Mouse (Mus musculus) liver, embryonic 12.5 days (tissue): ENCODE measurements around the gene Dnajc28. TPM values are rescaled to one million over a fixed set of nuclear protein-coding genes. Genes with fewer than 3 reads are reported as not detected.
A peak's percentile ranks its signal among the peaks of the same experiment; 100 is the strongest.

Experiments used
- ATAC-seq: fragments of 200-750 bp; cut with Nextera tagmentation; 2 replicates; pipeline ENCODE4 v1.8.0; 2017; ENCODE audit warnings: moderate number of reproducible peaks, mild to moderate bottlenecking, moderate library complexity
- H3K27ac ChIP-seq: fragments of 300-500 bp; sonication (generic); 2 replicates; pipeline ENCODE4 v1.5.1; 2016; ENCODE audit warnings: mild to moderate bottlenecking
- H3K27me3 ChIP-seq: fragments of 300-500 bp; sonication (generic); replicated peaks from 2 replicates; pipeline ENCODE4 v1.6.1; 2016; ENCODE audit warnings: mild to moderate bottlenecking, moderate library complexity
- H3K36me3 ChIP-seq: fragments of 300-500 bp; sonication (generic); 2 replicates; pipeline ENCODE4 v1.6.1; 2016; ENCODE audit warnings: mild to moderate bottlenecking, moderate library complexity
- H3K4me1 ChIP-seq: fragments of 300-500 bp; sonication (generic); 2 replicates; pipeline ENCODE4 v1.6.1; 2016
- H3K4me2 ChIP-seq: fragments of 300-500 bp; sonication (generic); 2 replicates; pipeline ENCODE4 v1.6.1; 2016; ENCODE audit warnings: mild to moderate bottlenecking, moderate library complexity
- H3K4me3 ChIP-seq: fragments of 300-500 bp; sonication (generic); 2 replicates; pipeline ENCODE4 v1.5.1; 2016; ENCODE audit warnings: mild to moderate bottlenecking, moderate library complexity
- H3K9ac ChIP-seq: fragments of 300-500 bp; sonication (generic); 2 replicates; pipeline ENCODE4 v1.6.1; 2016; ENCODE audit warnings: mild to moderate bottlenecking, moderate library complexity
- H3K9me3 ChIP-seq: fragments of 300-500 bp; sonication (generic); replicated peaks from 2 replicates; pipeline ENCODE4 v1.6.1; 2016; ENCODE audit warnings: mild to moderate bottlenecking, moderate library complexity
- WGBS: fragments of 180-500 bp; shearing (Covaris S2); methylation state at CpG from one replicate; pipeline ENCODE4 v1.1.7; 2016; ENCODE audit not compliant: insufficient replicate concordance; 5-methylcytosine and 5-hydroxymethylcytosine counted together
- polyA plus RNA-seq: library from polyadenylated mRNA; unstranded; fragments of >200 nt; fragmentation: Nextera tagmentation; extraction: Ambion mirVana; gene quantifications from 2 replicates; pipeline ENCODE4 v1.2.1, GENCODE M21; 2016

Gene Dnajc28
- polyA plus RNA-seq, 1 experiment from 2014 or later: 1.8 TPM

DNA sequence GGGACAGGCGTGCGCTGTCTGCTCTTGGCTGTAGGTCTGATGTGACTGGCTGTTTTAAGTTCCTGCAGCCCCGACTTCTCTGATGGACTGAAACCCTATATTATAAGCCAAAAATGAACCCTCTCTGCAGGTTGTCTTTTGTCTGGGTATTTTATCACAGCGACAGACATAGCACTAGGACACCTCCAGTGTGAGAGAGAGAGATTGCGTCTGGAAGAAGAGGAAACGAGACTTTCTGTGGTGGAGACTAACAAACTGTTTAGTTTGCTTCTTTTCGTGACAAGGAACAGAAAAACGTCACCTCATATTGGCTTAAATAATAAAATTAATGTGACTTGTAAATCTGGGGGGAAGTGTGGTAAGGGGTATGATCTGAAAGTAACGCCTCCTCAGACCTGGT, 17.1 kb downstream of the Dnajc28 start:
- Histone ChIP-seq H3K4me2 (no peak overlapping the region), H3K27me3 (peaks cover 42% of the 10 kb centered on the region), H3K4me1 (peaks cover 13% of the 10 kb centered on the region), H3K9me3 (no peaks in the 10 kb centered on the region), H3K4me3 (no peak overlapping the region), H3K36me3 (no peaks in the 10 kb centered on the region), H3K9ac (no peak overlapping the region), H3K27ac (no peak overlapping the region)
- WGBS: 58% methylated on average over 9 of the region's 9 CpGs
- no peak for ATAC-seq

DNA sequence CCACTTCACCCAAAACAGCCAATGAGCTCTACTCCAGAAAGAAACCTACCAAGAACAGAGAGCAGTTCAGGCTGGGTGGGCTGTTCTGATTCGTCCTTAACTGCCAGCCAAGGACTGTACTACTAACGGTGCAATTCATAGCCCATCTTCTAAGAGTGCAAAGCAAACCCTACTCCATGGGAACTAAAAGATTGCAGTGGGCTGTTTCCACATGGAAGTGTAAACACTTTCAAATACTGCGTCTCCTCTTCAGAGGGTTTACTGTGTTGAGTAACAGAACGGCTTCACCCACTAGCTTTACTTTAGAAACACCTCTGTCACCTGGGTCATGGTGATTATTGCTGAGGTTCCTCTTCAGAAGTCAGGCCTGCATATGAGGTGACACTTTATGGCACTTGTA, 17.7 kb downstream of the Dnajc28 start:
- Histone ChIP-seq H3K36me3 (no peaks in the 10 kb centered on the region), H3K27me3 (peaks cover 44% of the 10 kb centered on the region), H3K4me1 (peaks cover 19% of the 10 kb centered on the region), H3K9ac (no peak overlapping the region), H3K4me2 (no peak overlapping the region), H3K9me3 (no peaks in the 10 kb centered on the region), H3K27ac (no peak overlapping the region), H3K4me3 (no peak overlapping the region)
- ATAC-seq: no peak
- WGBS: 72% methylated on average over 4 of the region's 4 CpGs

DNA sequence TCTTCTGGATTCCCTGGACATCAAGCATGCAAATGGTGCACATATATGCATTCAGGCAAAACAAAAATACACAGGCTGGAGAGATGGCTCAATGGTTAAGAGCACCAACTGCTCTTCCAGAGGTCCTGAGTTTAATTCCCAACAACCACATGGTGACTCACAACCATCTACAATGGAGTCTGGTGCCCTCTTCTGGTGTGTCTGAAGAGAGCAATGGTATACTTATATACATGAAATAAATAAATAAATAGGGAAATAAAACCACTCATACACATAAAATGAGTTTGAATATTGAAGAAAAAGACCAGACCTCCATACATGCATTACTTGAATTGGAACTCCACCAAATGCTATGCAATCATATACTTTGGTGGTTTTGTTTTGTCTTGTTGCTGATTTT, 19.6 kb downstream of the Dnajc28 start:
- Histone ChIP-seq H3K27ac (no peak overlapping the region), H3K4me3 (no peak overlapping the region), H3K9ac (no peak overlapping the region), H3K36me3 (no peaks in the 10 kb centered on the region), H3K27me3 (peaks cover 46% of the 10 kb centered on the region), H3K9me3 (no peaks in the 10 kb centered on the region), H3K4me1 (peaks cover 25% of the 10 kb centered on the region), H3K4me2 (no peak overlapping the region)
- ATAC-seq: no peak

DNA sequence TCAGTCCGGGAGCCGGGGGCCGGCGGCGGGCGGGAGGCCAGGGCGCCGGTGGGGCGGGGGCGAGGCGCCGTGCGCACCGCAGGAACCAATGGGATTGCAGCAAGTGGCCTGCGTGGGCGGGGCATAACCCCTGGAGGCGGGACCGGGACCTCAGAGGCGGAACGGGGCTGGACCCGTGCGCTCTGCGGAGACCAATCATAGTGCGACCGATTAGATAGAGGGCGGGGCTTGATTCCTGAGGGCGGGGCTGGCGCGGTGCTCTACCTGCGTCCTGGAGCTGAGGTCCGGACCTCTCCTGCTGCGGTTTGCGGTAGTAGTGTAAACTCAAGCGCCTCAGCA, 21.2 kb downstream of the Dnajc28 start, which contains the start of gene Tmem50b:
Gene Tmem50b (minus strand): TSS at position 129 of the 339 bp plus-strand sequence.
- Histone ChIP-seq H3K27me3 (peaks cover 51% of the 10 kb centered on the region), H3K27ac (peak within 1 kb of the TSS; percentile 32; the same call in 1 of the 2 replicates), H3K9me3 (no peaks in the 10 kb centered on the region), H3K9ac (peak within 1 kb of the TSS; percentile 79), H3K36me3 (no peaks in the 10 kb centered on the region), H3K4me2 (peak within 1 kb of the TSS; percentile 100), H3K4me3 (peak within 1 kb of the TSS; percentile 76), H3K4me1 (peaks cover 31% of the 10 kb centered on the region)
- under 1% methylated on average over 34 of the region's 34 CpGs for WGBS
- ATAC-seq: peak; percentile 98

DNA sequence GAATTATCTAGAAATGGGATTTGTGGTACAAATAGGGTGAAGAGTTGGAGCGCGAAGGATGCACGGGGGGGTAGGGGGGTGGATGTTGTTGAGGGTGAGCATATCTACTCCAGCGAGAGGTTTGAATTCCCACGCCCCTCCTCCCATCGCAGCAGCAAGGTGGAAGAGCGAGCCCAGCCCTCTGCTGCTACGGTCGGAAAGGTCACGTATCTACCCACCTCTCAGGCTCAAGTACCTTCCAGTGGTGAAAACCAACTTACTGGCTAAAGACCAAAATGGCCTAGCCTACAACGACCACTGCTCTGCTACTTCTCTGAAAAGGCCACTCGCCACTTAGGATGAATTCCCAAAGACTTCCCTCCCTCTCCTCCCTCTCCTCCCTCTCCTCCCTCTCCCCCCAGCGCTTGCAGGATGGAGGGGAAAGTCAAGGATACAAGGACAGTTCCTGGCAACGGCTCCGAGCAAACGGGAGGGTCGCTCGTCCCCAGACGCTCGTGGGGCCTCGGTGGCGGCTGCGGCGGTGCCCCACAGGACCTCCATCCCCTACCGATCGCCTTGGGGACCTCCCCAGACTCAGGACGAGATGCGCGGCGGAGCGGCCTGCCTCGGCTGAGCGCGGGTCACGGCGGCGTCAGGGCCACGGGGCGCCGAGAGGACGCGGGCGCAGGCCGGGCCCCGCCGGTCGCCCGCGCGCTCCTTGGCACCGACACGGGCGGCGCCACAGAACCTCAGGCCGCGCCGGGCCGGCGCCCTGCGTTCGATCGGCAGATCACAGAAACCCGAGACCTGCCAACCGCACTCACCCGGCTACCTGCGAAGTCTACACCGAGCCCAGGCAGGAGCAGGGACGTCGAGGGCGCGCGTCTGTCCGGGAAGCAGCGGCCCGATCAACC, 21.8 kb downstream of the Dnajc28 start:
- Histone ChIP-seq H3K9ac (peak overlapping the region; percentile 79), H3K4me3 (peak overlapping the region; percentile 76), H3K4me1 (peaks cover 36% of the 10 kb centered on the region), H3K9me3 (no peaks in the 10 kb centered on the region), H3K27me3 (peaks cover 49% of the 10 kb centered on the region), H3K27ac (peak overlapping the region; percentile 32; the same call in 1 of the 2 replicates), H3K36me3 (no peaks in the 10 kb centered on the region), H3K4me2 (peak overlapping the region; percentile 100)
- peak; percentile 68 for ATAC-seq
- WGBS: under 1% methylated on average over 62 of the region's 75 CpGs

DNA sequence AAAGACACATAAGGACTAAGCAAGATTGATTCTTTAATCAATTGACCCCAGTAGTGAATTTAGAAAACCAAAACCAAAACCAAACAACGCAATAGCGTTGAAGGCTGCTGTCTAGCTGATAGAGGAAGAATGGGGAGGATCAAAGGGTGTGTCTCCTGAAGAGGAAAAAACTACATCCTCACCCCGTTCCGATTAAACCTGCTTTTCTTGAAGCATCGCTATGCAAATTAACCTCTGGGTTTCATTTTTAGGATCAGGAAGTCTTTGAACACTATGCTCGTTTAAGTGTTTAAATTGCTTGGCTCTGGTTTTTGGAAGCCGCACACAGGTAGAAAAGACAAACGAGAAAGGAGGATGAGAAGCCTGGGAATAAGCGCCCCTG, 22.4 kb downstream of the Dnajc28 start:
- Histone ChIP-seq H3K36me3 (no peaks in the 10 kb centered on the region), H3K27me3 (peaks cover 45% of the 10 kb centered on the region), H3K27ac (no peak overlapping the region), H3K9ac (peak overlapping the region; percentile 79; the same call in 1 of the 2 replicates), H3K4me3 (peak overlapping the region; percentile 76), H3K4me1 (peaks cover 36% of the 10 kb centered on the region), H3K4me2 (peak overlapping the region; percentile 100), H3K9me3 (no peaks in the 10 kb centered on the region)
- 9% methylated on average over 9 of the region's 9 CpGs for WGBS
- no peak for ATAC-seq

DNA sequence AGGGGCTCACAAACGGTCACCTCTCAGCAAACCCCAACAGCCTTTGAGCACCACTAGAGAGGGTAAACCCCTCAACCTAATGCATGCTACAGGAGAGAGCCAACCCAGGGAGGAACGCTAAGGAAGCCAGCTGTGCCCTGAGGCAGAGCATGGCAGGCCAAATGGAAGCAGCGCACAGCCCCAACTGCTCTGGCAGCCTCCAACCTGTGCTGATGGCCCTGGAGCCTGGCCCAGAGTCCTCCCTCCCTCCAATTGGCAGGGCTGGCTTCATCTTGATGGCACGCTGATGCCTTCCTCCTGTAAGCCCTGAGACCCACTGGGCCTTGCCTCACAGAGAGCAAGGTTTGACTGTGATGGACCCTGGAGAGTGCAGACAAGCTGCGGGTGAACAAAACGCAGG, 23.8 kb downstream of the Dnajc28 start:
- no peak overlapping the region for H3K27ac ChIP-seq
- no peak overlapping the region for H3K4me3 ChIP-seq
- peaks cover 36% of the 10 kb centered on the region for H3K4me1 ChIP-seq
- no peak overlapping the region for H3K4me2 ChIP-seq
- H3K36me3 ChIP-seq: no peaks in the 10 kb centered on the region
- no peaks in the 10 kb centered on the region for H3K9me3 ChIP-seq
- H3K9ac ChIP-seq: no peak overlapping the region
- peaks cover 42% of the 10 kb centered on the region for H3K27me3 ChIP-seq
- ATAC-seq: no peak
- 74% methylated on average over 6 of the region's 6 CpGs for WGBS

DNA sequence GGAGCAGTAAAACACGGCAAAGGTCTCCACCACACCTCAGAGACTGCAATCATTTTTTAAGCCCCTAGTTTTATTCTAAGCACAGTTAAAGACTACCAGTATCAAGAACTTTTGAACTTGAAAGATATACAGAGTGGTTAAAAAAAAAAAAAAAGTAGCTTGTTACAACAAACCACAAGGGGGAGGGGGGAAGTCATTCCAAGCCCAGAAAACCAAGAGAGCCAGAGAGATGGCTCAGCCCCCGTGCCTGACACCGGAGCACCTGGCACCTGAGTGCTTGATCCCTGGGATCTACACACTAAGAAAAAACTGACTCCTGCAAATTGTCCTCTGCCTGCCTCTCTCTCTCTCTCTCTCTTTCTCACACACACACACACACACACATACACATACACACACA, 25.6 kb downstream of the Dnajc28 start:
- H3K27ac ChIP-seq: no peak overlapping the region
- peaks cover 35% of the 10 kb centered on the region for H3K4me1 ChIP-seq
- H3K9ac ChIP-seq: no peak overlapping the region
- H3K4me3 ChIP-seq: no peak overlapping the region
- H3K36me3 ChIP-seq: no peaks in the 10 kb centered on the region
- peaks cover 28% of the 10 kb centered on the region for H3K27me3 ChIP-seq
- no peaks in the 10 kb centered on the region for H3K9me3 ChIP-seq
- WGBS: 71% methylated on average over 3 of the region's 3 CpGs
- no peak overlapping the region for H3K4me2 ChIP-seq
- ATAC-seq: no peak

DNA sequence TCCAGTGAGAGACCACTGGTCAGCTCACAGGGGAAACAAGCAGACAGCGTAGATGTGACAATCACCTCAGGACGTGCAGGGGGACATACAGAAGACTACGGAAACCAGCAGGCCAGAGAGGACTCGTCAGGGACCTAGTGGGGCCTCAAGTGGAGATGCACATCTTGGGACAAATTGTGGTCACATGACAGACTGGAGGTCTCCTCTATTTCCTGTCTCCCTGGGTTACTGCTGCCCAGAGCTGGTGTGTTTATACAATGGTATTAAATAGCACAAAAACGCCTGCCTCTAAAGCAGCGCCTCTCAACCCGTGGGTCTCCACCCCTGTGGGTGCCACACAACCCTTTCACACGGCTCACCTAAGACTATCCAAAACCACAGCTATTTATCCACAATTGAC, 26.7 kb downstream of the Dnajc28 start:
- Histone ChIP-seq H3K4me1 (peaks cover 34% of the 10 kb centered on the region), H3K4me2 (no peak overlapping the region), H3K9me3 (no peaks in the 10 kb centered on the region), H3K27me3 (peaks cover 24% of the 10 kb centered on the region), H3K36me3 (no peaks in the 10 kb centered on the region), H3K4me3 (no peak overlapping the region), H3K9ac (no peak overlapping the region), H3K27ac (no peak overlapping the region)
- no peak for ATAC-seq
- 46% methylated on average over 8 of the region's 8 CpGs for WGBS

DNA sequence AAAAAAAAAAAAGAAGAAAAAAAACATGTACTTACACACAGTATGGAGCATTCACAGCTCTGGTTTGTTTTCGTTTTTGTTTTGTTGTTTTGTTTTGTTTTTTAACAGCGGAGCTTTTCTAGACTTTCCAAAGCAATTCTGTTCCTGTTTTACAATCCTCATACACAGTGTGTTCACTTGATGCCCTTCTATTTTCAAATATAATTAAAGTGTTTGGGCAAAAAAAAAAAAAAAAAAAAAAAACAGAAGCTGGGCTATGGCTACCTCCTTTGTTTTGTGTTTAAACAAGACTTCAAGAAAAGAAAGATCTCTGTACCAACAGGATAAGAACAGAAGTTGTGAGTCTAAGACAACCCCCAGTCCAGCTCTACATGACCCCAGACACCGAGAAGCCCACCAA, 30.1 kb downstream of the Dnajc28 start:
- Histone ChIP-seq H3K9me3 (no peaks in the 10 kb centered on the region), H3K27ac (no peak overlapping the region), H3K4me2 (no peak overlapping the region), H3K4me3 (no peak overlapping the region), H3K36me3 (no peaks in the 10 kb centered on the region), H3K4me1 (peaks cover 11% of the 10 kb centered on the region), H3K9ac (no peak overlapping the region), H3K27me3 (peaks cover 10% of the 10 kb centered on the region)
- no peak for ATAC-seq
- whole genome bisulfite sequencing: 68% methylated on average over 3 of the region's 3 CpGs

DNA sequence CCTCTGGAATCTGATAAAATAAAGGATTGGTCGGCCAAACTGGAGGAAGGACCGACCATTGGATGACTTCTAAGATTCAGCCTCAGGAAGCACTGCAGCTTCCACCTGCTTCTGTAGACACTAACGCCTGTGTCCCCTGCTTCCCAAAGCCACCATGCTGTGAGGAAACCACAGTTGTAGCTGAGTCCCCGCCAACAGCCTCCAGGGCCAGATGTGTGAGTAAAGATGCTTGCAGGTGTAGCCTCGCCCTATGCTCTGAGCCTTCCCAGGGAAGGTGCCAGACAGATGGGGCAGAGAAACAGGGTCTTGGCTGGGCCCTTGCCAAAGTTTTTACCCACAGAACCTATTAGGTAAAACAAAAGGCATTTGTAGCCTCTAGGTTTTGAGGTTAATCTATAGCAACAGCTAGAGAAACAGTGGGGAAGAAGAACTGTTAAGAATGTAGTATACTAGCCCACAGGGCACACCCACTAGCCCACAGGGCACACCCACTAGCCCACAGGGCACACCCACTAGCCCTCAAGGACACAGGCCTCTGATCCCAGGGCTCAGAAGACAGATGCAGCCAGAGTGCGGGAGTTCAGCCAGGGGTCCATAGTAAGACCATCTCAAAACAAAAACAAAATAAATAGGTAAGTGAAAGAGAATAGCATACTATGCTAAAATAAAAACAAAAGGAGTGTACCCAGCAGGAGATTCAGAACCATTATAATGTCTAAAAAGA, 30.9 kb downstream of the Dnajc28 start:
- peaks cover 8% of the 10 kb centered on the region for H3K27me3 ChIP-seq
- H3K4me1 ChIP-seq: peaks cover 11% of the 10 kb centered on the region
- no peak for ATAC-seq
- 54% methylated on average over 6 of the region's 6 CpGs for WGBS
- H3K4me2 ChIP-seq: no peak overlapping the region
- H3K9ac ChIP-seq: no peak overlapping the region
- H3K27ac ChIP-seq: no peak overlapping the region
- no peaks in the 10 kb centered on the region for H3K9me3 ChIP-seq
- no peak overlapping the region for H3K4me3 ChIP-seq
- H3K36me3 ChIP-seq: no peaks in the 10 kb centered on the region

DNA sequence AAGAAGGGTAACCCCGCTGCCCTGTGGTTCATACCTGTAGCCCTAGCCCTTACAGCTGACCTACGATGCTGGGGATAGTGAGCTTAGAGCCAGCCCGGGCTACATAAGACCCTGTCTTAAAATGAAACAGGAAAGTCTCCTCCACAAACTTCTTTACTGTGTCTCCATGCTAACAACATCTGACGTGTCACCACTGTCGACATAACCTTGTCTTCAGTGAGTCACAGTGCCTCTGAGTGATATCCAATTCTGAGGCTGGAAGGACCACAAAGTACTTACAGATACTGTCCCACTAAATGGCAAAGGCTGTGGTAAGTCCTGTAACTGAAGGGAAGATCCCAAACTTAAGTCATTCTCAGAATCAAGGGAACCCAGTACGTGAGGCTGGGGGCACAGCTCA, 32.6 kb downstream of the Dnajc28 start:
- Histone ChIP-seq H3K9me3 (no peaks in the 10 kb centered on the region), H3K36me3 (no peaks in the 10 kb centered on the region), H3K27ac (no peak overlapping the region), H3K27me3 (peaks cover 2% of the 10 kb centered on the region; the same call in 1 of the 2 replicates), H3K4me2 (no peak overlapping the region), H3K9ac (no peak overlapping the region), H3K4me1 (peaks cover 6% of the 10 kb centered on the region), H3K4me3 (no peak overlapping the region)
- WGBS: 69% methylated on average over 6 of the region's 6 CpGs
- ATAC-seq: no peak
